Mouse (Mus musculus) v-Abl transformed pro-B cells (cell line): ENCODE data around the gene Ccnd3.

Experiments
- in situ Hi-C, 2 experiments: fragments of 400-800 bp; cut with MboI; formaldehyde crosslinking; loops; one replicate each; pipeline ENCODE4 v1.15.1; 2025; ENCODE audit not compliant: unreplicated experiment in 2 of 2

Gene Ccnd3

DNA sequence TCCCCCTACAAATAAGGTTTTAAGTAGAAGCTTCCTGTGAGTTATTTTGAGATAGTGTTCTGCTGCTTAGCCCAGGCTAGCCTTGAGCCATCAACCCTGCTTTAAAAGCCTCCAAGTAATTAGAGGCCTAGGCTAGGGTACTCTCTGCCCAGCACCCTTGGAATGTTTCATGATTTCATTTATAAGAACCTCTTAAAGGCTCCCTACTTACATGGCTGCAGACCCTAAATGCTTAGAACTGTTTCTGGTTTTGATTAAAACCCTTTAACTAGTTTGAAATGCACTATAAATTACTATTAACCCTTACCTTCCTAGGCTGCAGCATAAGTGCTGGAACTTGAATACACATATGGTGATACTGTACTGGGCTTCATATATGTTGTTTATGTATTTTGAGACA is 67.6 kb downstream of the Ccnd3 start:
- in situ Hi-C loops = no loop called here

GRCm38 (mm10) chr17:47574028-47574427 is 69.2 kb downstream of the Ccnd3 start:
- in situ Hi-C loops = no loop called here

GRCm38 (mm10) chr17:47574830-47575229 is 70.0 kb downstream of the Ccnd3 start:
- in situ Hi-C loops = no loop called here

DNA sequence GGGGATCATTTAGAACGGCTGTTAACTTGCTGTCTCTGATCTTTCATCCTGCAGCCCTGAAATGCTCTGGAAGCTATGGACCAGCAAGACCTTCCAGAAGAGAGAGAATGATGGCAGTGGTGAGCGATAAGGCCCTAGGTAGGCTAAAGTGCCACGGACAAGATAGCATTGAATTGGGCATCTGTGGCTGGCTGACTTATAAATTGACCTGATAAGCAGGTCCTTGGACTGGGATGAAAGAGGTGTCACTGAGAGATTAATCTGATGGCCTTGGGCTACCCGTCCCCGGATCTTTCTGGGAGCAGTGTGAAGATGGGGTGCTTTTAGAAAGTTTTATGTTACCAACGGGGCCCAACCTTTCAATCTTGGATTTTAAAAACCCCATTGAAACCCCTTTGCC is 73.8 kb downstream of the Ccnd3 start:
- in situ Hi-C loops = no loop called here

DNA sequence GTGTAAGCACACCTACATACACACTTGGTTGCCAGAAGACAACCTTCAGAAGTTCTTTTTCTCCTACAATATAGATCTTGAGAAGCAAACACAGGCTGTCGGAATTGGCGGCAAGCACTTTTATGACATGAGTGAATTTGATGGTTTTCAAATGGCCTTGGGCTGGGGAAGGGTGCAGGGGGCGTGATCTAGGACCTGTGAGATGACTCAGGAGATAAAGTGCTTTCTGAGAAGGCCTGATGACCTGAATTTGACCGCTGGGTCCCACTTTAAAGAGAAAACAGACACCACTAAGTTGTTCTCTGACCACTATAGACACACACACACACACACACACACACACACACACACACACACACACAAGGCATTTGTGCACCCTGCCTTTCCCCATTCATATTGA is 76.1 kb downstream of the Ccnd3 start:
- in situ Hi-C loops = no loop called here

- in situ Hi-C loops = no loop called here
Observed at GRCm38 (mm10) chr17:47588517-47588916, 83.7 kb downstream of the Ccnd3 start.

- in situ Hi-C loops = loop anchor here in 1 of 2 experiments (5.0 kb wide), 1 partner anchor 34 kb away; no protein-coding TSS in a partner anchor
Observed at GRCm38 (mm10) chr17:47591073-47591472, 86.2 kb downstream of the Ccnd3 start.

DNA sequence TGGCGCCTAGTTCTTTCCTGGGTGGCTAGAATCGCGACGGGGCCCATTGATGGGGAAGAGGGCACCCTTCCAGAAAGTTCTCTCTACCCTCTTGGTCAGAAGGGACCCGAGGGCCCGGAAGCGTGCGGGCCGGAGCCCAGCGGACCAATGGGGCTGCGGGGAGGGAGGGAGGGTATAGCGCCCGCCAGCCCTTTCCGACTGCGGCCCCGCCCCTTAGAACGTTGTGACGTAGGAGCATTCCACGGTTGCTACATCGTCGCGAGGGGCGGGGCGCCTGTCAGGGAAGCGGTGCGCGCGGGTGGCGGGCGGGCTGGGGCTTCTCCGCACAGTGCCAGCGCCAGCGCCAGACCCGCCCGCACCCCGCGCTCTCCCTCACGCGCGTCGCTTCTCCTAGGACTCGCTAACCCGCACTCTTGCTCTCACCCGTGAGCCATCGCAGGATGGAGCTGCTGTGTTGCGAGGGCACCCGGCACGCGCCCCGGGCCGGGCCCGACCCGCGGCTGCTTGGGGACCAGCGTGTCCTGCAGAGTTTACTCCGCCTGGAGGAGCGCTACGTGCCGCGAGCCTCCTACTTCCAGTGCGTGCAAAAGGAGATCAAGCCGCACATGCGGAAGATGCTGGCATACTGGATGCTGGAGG is 88.5 kb downstream of the Ccnd3 start:
- in situ Hi-C loops = loop anchor here in 1 of 2 experiments (5.0 kb wide), 1 partner anchor 36 kb away; no protein-coding TSS in a partner anchor

DNA sequence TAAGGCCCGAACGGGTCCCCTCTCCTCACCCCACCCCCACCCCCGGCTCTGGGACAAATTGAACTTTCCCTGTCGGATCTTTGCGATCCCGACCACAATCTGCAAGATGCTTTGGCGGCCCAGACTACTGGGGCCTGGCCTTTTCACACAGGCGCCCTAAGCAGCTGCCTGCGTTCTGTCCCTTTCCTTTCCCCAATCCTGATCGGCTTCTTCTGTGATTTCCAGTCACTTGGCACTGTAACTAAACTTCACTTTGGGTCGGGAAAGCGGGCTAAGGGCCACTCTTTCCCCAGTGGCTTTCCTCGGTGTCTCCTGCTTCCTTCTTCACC is 89.0 kb downstream of the Ccnd3 start:
- in situ Hi-C loops = loop anchor here in 1 of 2 experiments (5.0 kb wide), 1 partner anchor 37 kb away; no protein-coding TSS in a partner anchor

- in situ Hi-C loops = loop anchor here in 1 of 2 experiments (5.0 kb wide), 1 partner anchor 37 kb away; no protein-coding TSS in a partner anchor
Observed at GRCm38 (mm10) chr17:47594183-47594968, 89.5 kb downstream of the Ccnd3 start.

GRCm38 (mm10) chr17:47594969-47595247 is 90.1 kb downstream of the Ccnd3 start:
- in situ Hi-C loops = loop anchor here (5.0 kb wide), 2 partner anchors 38 to 83 kb away; no protein-coding TSS in a partner anchor

- in situ Hi-C loops = loop anchor here in 1 of 2 experiments (5.0 kb wide), 2 partner anchors 38 to 83 kb away; no protein-coding TSS in a partner anchor
Observed at GRCm38 (mm10) chr17:47595248-47596161, 90.7 kb downstream of the Ccnd3 start.

DNA sequence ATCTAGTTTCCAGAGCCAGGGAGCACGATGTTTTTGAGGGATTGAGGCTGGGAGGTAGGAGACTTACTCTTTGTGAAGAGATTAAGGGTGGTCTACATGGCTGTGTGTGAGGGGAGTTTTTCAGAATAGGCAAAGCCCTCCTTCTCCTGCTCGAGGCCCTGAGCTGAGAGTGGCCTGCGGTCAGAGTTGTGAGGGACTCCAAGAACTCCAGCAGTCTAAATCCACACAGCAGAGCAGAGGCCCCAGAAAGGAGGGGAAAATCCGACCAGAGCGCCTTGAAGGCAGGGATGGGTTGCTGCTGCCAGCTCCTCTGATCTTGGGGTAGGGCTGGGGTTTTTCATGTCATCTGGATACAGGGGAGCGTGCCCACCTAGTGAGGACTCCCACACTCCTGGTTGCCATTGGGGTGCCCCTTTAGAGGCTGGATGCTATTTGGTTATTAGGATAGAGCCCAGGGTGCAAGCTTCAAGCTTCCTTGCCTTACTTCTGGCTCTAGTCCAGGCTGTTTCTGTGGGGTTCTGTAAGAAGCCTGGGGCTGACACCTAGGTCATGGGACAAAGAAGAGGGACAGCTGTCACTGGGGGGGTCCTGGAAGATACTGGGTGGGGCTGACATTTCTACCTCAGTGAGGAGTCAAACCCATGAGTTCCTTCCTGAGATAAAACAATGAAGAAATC is 91.4 kb downstream of the Ccnd3 start:
- in situ Hi-C loops = loop anchor here in 1 of 2 experiments (5.0 kb wide), 2 partner anchors 39 to 84 kb away; no protein-coding TSS in a partner anchor

- in situ Hi-C loops = loop anchor here in 1 of 2 experiments (5.0 kb wide), 2 partner anchors 40 to 85 kb away; no protein-coding TSS in a partner anchor
Observed at GRCm38 (mm10) chr17:47596839-47597164, 92.0 kb downstream of the Ccnd3 start.

DNA sequence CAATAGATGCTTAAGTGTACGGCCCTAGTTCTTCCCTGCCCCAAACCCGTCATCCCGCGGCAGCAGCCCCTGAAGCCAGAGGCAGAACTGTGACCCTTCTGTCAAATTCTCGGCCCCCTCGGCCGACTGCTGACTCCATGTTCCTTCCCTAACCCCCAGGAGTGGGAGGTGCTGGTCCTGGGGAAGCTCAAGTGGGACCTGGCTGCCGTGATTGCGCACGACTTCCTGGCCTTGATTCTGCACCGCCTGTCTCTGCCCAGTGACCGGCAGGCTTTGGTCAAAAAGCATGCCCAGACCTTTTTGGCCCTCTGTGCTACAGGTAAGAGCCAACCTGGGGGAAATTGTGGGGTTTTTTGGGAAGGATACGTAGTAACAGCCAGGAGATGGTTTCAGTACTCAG is 92.4 kb downstream of the Ccnd3 start:
- in situ Hi-C loops = loop anchor here in 1 of 2 experiments (5.0 kb wide), 2 partner anchors 40 to 85 kb away; no protein-coding TSS in a partner anchor

DNA sequence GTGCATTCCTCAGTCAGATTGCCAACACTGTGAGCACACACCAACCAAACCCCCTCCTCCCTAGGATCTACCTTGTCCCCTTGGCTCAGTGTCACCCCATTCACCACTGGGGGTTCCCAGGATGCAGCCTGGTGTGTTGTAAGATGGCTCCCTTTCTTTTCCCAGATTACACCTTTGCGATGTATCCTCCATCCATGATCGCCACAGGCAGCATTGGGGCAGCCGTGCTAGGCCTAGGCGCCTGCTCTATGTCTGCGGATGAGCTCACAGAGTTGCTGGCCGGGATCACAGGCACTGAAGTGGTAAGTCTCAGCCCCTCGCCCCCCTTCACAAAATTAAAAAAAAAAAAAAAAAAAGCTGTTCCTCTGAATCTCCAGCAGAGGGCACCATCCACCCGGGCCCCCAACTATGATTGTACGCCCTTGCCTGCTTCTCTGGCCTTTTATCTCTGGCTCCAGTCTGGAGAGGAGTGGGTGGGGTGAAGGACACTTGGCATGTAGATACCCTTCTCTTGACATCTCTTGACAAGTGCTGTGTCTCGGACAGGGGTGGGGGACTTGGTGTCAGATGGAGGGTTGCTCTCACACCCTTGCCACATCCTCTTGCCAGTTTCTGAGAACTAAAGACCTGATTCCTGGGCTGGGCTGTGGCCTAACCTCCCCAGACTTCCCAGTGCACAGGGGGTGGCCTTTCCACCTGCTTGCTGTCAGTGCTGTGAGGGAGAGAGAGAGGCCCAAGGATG is 93.2 kb downstream of the Ccnd3 start:
- in situ Hi-C loops = loop anchor here in 1 of 2 experiments (5.0 kb wide), 2 partner anchors 41 to 86 kb away; no protein-coding TSS in a partner anchor

- in situ Hi-C loops = loop anchor here in 1 of 2 experiments (5.0 kb wide), 2 partner anchors 41 to 86 kb away; no protein-coding TSS in a partner anchor
Observed at GRCm38 (mm10) chr17:47598580-47599304, 93.9 kb downstream of the Ccnd3 start.

GRCm38 (mm10) chr17:47599511-47600297 is 94.9 kb downstream of the Ccnd3 start:
- in situ Hi-C loops = loop anchor here in 1 of 2 experiments (5.0 kb wide), 2 partner anchors 42 to 87 kb away; no protein-coding TSS in a partner anchor
